Mouse (Mus musculus): ENCODE data around the gene Hsd17b11. TPM values are rescaled to one million over a fixed set of nuclear protein-coding genes. Genes with fewer than 3 reads are reported as not detected.

Hsd17b11 gene
- polyA plus RNA-seq, 1 experiment, result 18.8 TPM

GRCm38 (mm10) chr5:104023289-104024020, 1.7 kb upstream of the Hsd17b11 start:
- no peak for DNase-seq
- Histone ChIP-seq H3K27ac (ENCODE audit: control insufficient read depth, insufficient read depth, low read length) (no peak overlapping the region; the same call in 1 of the 2 replicates), H3K27me3 (ENCODE audit: control insufficient read depth, insufficient read depth, low read length) (no peaks in the 10 kb centered on the region), H3K36me3 (ENCODE audit: control insufficient read depth, insufficient read depth, low read length) (no peaks in the 10 kb centered on the region), H3K4me1 (replicated peaks; ENCODE audit: control insufficient read depth, insufficient read depth, low read length) (peaks cover 30% of the 10 kb centered on the region), H3K4me3 (ENCODE audit: control insufficient read depth, insufficient read depth, low read length) (no peak overlapping the region)
- no peak for TF ChIP-seq CTCF (IDR thresholded peaks at IDR 0.05; ENCODE audit: borderline replicate concordance, control insufficient read depth, extremely low read depth, insufficient read depth, low read length, poor library complexity)
- TF ChIP-seq POLR2A (IDR thresholded peaks at IDR 0.05; ENCODE audit: control insufficient read depth, extremely low read depth, insufficient read depth, low read length, poor library complexity), result no peak
- 40% methylated on average over 8 of the region's 8 CpGs for WGBS

GRCm38 (mm10) chr5:104022558-104022957, 839 bp upstream of the Hsd17b11 start:
- peak overlapping the region; percentile 15; the same call in 1 of the 2 replicates for H3K4me3 ChIP-seq (ENCODE audit: control insufficient read depth, insufficient read depth, low read length)

GRCm38 (mm10) chr5:104011419-104011818, 10.3 kb downstream of the Hsd17b11 start:
- no peak for TF ChIP-seq CTCF (IDR thresholded peaks at IDR 0.05; ENCODE audit: borderline replicate concordance, control insufficient read depth, extremely low read depth, insufficient read depth, low read length, poor library complexity)
- TF ChIP-seq POLR2A (IDR thresholded peaks at IDR 0.05; ENCODE audit: control insufficient read depth, extremely low read depth, insufficient read depth, low read length, poor library complexity), result no peak
- H3K27ac ChIP-seq (ENCODE audit: control insufficient read depth, insufficient read depth, low read length), result no peak overlapping the region
- H3K27me3 ChIP-seq (ENCODE audit: control insufficient read depth, insufficient read depth, low read length), result no peaks in the 10 kb centered on the region
- DNase-seq, result no peak
- H3K4me3 ChIP-seq (ENCODE audit: control insufficient read depth, insufficient read depth, low read length), result no peak overlapping the region
- H3K36me3 ChIP-seq (ENCODE audit: control insufficient read depth, insufficient read depth, low read length), result peaks cover 5% of the 10 kb centered on the region; the same call in 1 of the 2 replicates
- peaks cover 9% of the 10 kb centered on the region for H3K4me1 ChIP-seq (replicated peaks; ENCODE audit: control insufficient read depth, insufficient read depth, low read length)

More at GRCm38 (mm10) chr5:104022558-104022957, 839 bp upstream of the Hsd17b11 start:
- TF ChIP-seq POLR2A (IDR thresholded peaks at IDR 0.05; ENCODE audit: control insufficient read depth, extremely low read depth, insufficient read depth, low read length, poor library complexity), result no peak
- no peak for TF ChIP-seq CTCF (IDR thresholded peaks at IDR 0.05; ENCODE audit: borderline replicate concordance, control insufficient read depth, extremely low read depth, insufficient read depth, low read length, poor library complexity)
- no peak for DNase-seq
- whole genome bisulfite sequencing, result 33% methylated on average over 5 of the region's 5 CpGs
- H3K36me3 ChIP-seq (ENCODE audit: control insufficient read depth, insufficient read depth, low read length), result no peaks in the 10 kb centered on the region
- peaks cover 37% of the 10 kb centered on the region for H3K4me1 ChIP-seq (replicated peaks; ENCODE audit: control insufficient read depth, insufficient read depth, low read length)
- H3K27ac ChIP-seq (ENCODE audit: control insufficient read depth, insufficient read depth, low read length), result peak overlapping the region; percentile 1; the same call in 1 of the 2 replicates
- no peaks in the 10 kb centered on the region for H3K27me3 ChIP-seq (ENCODE audit: control insufficient read depth, insufficient read depth, low read length)

GRCm38 (mm10) chr5:104010261-104010660, 11.5 kb downstream of the Hsd17b11 start:
- H3K4me1 ChIP-seq (replicated peaks; ENCODE audit: control insufficient read depth, insufficient read depth, low read length), result peaks cover 10% of the 10 kb centered on the region
- H3K4me3 ChIP-seq (ENCODE audit: control insufficient read depth, insufficient read depth, low read length), result no peak overlapping the region
- 99% methylated on average over 7 of the region's 7 CpGs for WGBS
- H3K36me3 ChIP-seq (ENCODE audit: control insufficient read depth, insufficient read depth, low read length), result peaks cover 5% of the 10 kb centered on the region; the same call in 1 of the 2 replicates
- TF ChIP-seq CTCF (IDR thresholded peaks at IDR 0.05; ENCODE audit: borderline replicate concordance, control insufficient read depth, extremely low read depth, insufficient read depth, low read length, poor library complexity), result no peak
- TF ChIP-seq POLR2A (IDR thresholded peaks at IDR 0.05; ENCODE audit: control insufficient read depth, extremely low read depth, insufficient read depth, low read length, poor library complexity), result no peak
- H3K27me3 ChIP-seq (ENCODE audit: control insufficient read depth, insufficient read depth, low read length), result no peaks in the 10 kb centered on the region
- H3K27ac ChIP-seq (ENCODE audit: control insufficient read depth, insufficient read depth, low read length), result no peak overlapping the region
- DNase-seq, result no peak

- WGBS, result 98% methylated on average over 3 of the region's 3 CpGs
- peaks cover 10% of the 10 kb centered on the region for H3K4me1 ChIP-seq (replicated peaks; ENCODE audit: control insufficient read depth, insufficient read depth, low read length)
- H3K27ac ChIP-seq (ENCODE audit: control insufficient read depth, insufficient read depth, low read length), result no peak overlapping the region
- peaks cover 5% of the 10 kb centered on the region; the same call in 1 of the 2 replicates for H3K36me3 ChIP-seq (ENCODE audit: control insufficient read depth, insufficient read depth, low read length)
- H3K4me3 ChIP-seq (ENCODE audit: control insufficient read depth, insufficient read depth, low read length), result no peak overlapping the region
- DNase-seq, result no peak
- TF ChIP-seq POLR2A (IDR thresholded peaks at IDR 0.05; ENCODE audit: control insufficient read depth, extremely low read depth, insufficient read depth, low read length, poor library complexity), result no peak
- no peak for TF ChIP-seq CTCF (IDR thresholded peaks at IDR 0.05; ENCODE audit: borderline replicate concordance, control insufficient read depth, extremely low read depth, insufficient read depth, low read length, poor library complexity)
- H3K27me3 ChIP-seq (ENCODE audit: control insufficient read depth, insufficient read depth, low read length), result no peaks in the 10 kb centered on the region
Measured at GRCm38 (mm10) chr5:104009421-104009820, 12.3 kb downstream of the Hsd17b11 start.

GRCm38 (mm10) chr5:104007801-104008200, 13.9 kb downstream of the Hsd17b11 start:
- no peak for TF ChIP-seq POLR2A (IDR thresholded peaks at IDR 0.05; ENCODE audit: control insufficient read depth, extremely low read depth, insufficient read depth, low read length, poor library complexity)
- TF ChIP-seq CTCF (IDR thresholded peaks at IDR 0.05; ENCODE audit: borderline replicate concordance, control insufficient read depth, extremely low read depth, insufficient read depth, low read length, poor library complexity), result no peak
- DNase-seq, result peak; percentile 70
- Histone ChIP-seq H3K36me3 (ENCODE audit: control insufficient read depth, insufficient read depth, low read length) (peaks cover 13% of the 10 kb centered on the region), H3K4me1 (replicated peaks; ENCODE audit: control insufficient read depth, insufficient read depth, low read length) (peaks cover 10% of the 10 kb centered on the region), H3K27ac (ENCODE audit: control insufficient read depth, insufficient read depth, low read length) (no peak overlapping the region), H3K27me3 (ENCODE audit: control insufficient read depth, insufficient read depth, low read length) (no peaks in the 10 kb centered on the region), H3K4me3 (ENCODE audit: control insufficient read depth, insufficient read depth, low read length) (no peak overlapping the region)
- 5% methylated on average over 5 of the region's 5 CpGs for WGBS
